Mouse (Mus musculus): ENCODE results near the gene Ptprd. TPM values are rescaled to one million over a fixed set of nuclear protein-coding genes. Genes with fewer than 3 reads are reported as not detected.

The Ptprd gene
- polyA plus RNA-seq, 1 experiment = 0.15 TPM

GRCm38 (mm10) chr4:77454049-77454448 lies 757.7 kb downstream of the Ptprd start:
- Histone ChIP-seq H3K27ac (ENCODE audit: insufficient read depth, low read length) (no peak overlapping the region), H3K27me3 (ENCODE audit: control insufficient read depth, insufficient read depth, low read length) (no peaks in the 10 kb centered on the region), H3K4me1 (ENCODE audit: control insufficient read depth, insufficient read depth, insufficient read length) (no peaks in the 10 kb centered on the region), H3K36me3 (ENCODE audit: control insufficient read depth, insufficient read depth, low read length) (no peaks in the 10 kb centered on the region), H3K4me3 (ENCODE audit: extremely low read depth, insufficient read depth, insufficient read length) (no peak overlapping the region)
- TF ChIP-seq CTCF (IDR thresholded peaks at IDR 0.05; ENCODE audit: extremely low read depth, insufficient read depth, insufficient read length, insufficient replicate concordance) (no peak), POLR2A (IDR thresholded peaks at IDR 0.05; ENCODE audit: low read depth, low read length) (no peak)
- DNase-seq (ENCODE audit: low read depth in 1 of 2, low spot score in 2 of 2) = no peak
- WGBS = 74% methylated on average over 7 of the region's 7 CpGs

DNA sequence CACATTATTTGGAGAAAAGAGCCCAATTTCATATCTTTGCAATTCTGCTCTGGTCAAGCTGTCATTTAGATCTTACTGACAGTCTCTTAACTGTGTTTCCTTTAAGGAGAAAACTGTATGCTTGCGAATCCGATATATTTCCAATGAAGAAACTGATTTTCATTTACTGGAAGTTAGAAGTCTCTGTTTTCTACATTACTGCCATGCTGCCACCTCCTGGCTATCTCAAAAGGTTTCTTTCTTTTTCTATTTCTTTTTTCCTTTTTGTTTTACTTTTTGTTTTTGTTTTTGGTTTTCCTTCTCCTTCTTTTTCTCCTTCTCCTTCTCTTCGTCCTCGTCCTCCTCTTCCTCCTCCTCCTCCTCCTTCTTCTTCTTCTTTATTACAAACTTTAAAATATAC lies 812.6 kb downstream of the Ptprd start:
- Histone ChIP-seq H3K4me1 (ENCODE audit: control insufficient read depth, insufficient read depth, insufficient read length) (no peaks in the 10 kb centered on the region), H3K27ac (ENCODE audit: insufficient read depth, low read length) (no peak overlapping the region), H3K4me3 (ENCODE audit: extremely low read depth, insufficient read depth, insufficient read length) (no peak overlapping the region), H3K36me3 (ENCODE audit: control insufficient read depth, insufficient read depth, low read length) (no peaks in the 10 kb centered on the region), H3K27me3 (ENCODE audit: control insufficient read depth, insufficient read depth, low read length) (no peaks in the 10 kb centered on the region)
- no peak for DNase-seq (ENCODE audit: low read depth in 1 of 2, low spot score in 2 of 2)
- WGBS = 82% methylated on average over 4 of the region's 4 CpGs
- TF ChIP-seq CTCF (IDR thresholded peaks at IDR 0.05; ENCODE audit: extremely low read depth, insufficient read depth, insufficient read length, insufficient replicate concordance) (no peak), POLR2A (IDR thresholded peaks at IDR 0.05; ENCODE audit: low read depth, low read length) (no peak)

DNA sequence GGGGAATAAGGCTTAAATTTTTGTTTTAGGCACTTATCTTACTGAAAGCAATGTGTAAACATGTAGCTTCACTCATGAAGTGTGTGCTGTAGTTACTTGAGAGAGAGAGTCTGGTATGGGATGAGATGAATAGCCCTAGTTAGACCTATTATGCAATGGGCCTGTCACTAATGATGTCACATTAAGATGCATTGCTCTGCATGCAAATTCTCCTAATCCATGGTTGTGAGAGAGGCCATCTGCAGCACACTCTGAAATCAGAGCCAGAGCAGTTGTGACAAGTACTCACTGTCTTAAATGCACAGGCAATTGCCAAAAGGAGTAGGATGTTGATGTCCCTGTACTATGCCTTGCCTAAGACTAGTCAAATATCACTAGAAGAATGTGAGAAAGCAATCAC lies 850.0 kb downstream of the Ptprd start:
- no peak overlapping the region for H3K27ac ChIP-seq (ENCODE audit: insufficient read depth, low read length)
- no peaks in the 10 kb centered on the region for H3K27me3 ChIP-seq (ENCODE audit: control insufficient read depth, insufficient read depth, low read length)
- no peak overlapping the region for H3K4me3 ChIP-seq (ENCODE audit: extremely low read depth, insufficient read depth, insufficient read length)
- H3K36me3 ChIP-seq (ENCODE audit: control insufficient read depth, insufficient read depth, low read length) = no peaks in the 10 kb centered on the region
- TF ChIP-seq POLR2A (IDR thresholded peaks at IDR 0.05; ENCODE audit: low read depth, low read length) (no peak), CTCF (IDR thresholded peaks at IDR 0.05; ENCODE audit: extremely low read depth, insufficient read depth, insufficient read length, insufficient replicate concordance) (no peak)
- H3K4me1 ChIP-seq (ENCODE audit: control insufficient read depth, insufficient read depth, insufficient read length) = no peaks in the 10 kb centered on the region
- DNase-seq (ENCODE audit: low read depth in 1 of 2, low spot score in 2 of 2) = no peak

- DNase-seq (ENCODE audit: low read depth in 1 of 2, low spot score in 2 of 2) = no peak
- no peaks in the 10 kb centered on the region for H3K27me3 ChIP-seq (ENCODE audit: control insufficient read depth, insufficient read depth, low read length)
- 87% methylated on average over 4 of the region's 4 CpGs for WGBS
- H3K36me3 ChIP-seq (ENCODE audit: control insufficient read depth, insufficient read depth, low read length) = no peaks in the 10 kb centered on the region
- H3K4me1 ChIP-seq (ENCODE audit: control insufficient read depth, insufficient read depth, insufficient read length) = no peaks in the 10 kb centered on the region
- no peak overlapping the region for H3K4me3 ChIP-seq (ENCODE audit: extremely low read depth, insufficient read depth, insufficient read length)
- no peak for TF ChIP-seq CTCF (IDR thresholded peaks at IDR 0.05; ENCODE audit: extremely low read depth, insufficient read depth, insufficient read length, insufficient replicate concordance)
- no peak for TF ChIP-seq POLR2A (IDR thresholded peaks at IDR 0.05; ENCODE audit: low read depth, low read length)
- H3K27ac ChIP-seq (ENCODE audit: insufficient read depth, low read length) = no peak overlapping the region
Observed at GRCm38 (mm10) chr4:77327198-77327597, 884.6 kb downstream of the Ptprd start.

GRCm38 (mm10) chr4:77317060-77317680 lies 894.6 kb downstream of the Ptprd start:
- 81% methylated on average over 10 of the region's 10 CpGs for WGBS
- DNase-seq (ENCODE audit: low read depth in 1 of 2, low spot score in 2 of 2) = no peak
- Histone ChIP-seq H3K36me3 (ENCODE audit: control insufficient read depth, insufficient read depth, low read length) (no peaks in the 10 kb centered on the region), H3K27ac (ENCODE audit: insufficient read depth, low read length) (no peak overlapping the region), H3K4me3 (ENCODE audit: extremely low read depth, insufficient read depth, insufficient read length) (no peak overlapping the region), H3K27me3 (ENCODE audit: control insufficient read depth, insufficient read depth, low read length) (no peaks in the 10 kb centered on the region), H3K4me1 (ENCODE audit: control insufficient read depth, insufficient read depth, insufficient read length) (no peaks in the 10 kb centered on the region)
- TF ChIP-seq POLR2A (IDR thresholded peaks at IDR 0.05; ENCODE audit: low read depth, low read length) (no peak), CTCF (IDR thresholded peaks at IDR 0.05; ENCODE audit: extremely low read depth, insufficient read depth, insufficient read length, insufficient replicate concordance) (no peak)

GRCm38 (mm10) chr4:77316644-77317043 lies 895.1 kb downstream of the Ptprd start:
- 39% methylated on average over 2 of the region's 2 CpGs for WGBS
- Histone ChIP-seq H3K4me3 (ENCODE audit: extremely low read depth, insufficient read depth, insufficient read length) (no peak overlapping the region), H3K27ac (ENCODE audit: insufficient read depth, low read length) (no peak overlapping the region), H3K4me1 (ENCODE audit: control insufficient read depth, insufficient read depth, insufficient read length) (no peaks in the 10 kb centered on the region), H3K36me3 (ENCODE audit: control insufficient read depth, insufficient read depth, low read length) (no peaks in the 10 kb centered on the region), H3K27me3 (ENCODE audit: control insufficient read depth, insufficient read depth, low read length) (no peaks in the 10 kb centered on the region)
- TF ChIP-seq POLR2A (IDR thresholded peaks at IDR 0.05; ENCODE audit: low read depth, low read length) (no peak), CTCF (IDR thresholded peaks at IDR 0.05; ENCODE audit: extremely low read depth, insufficient read depth, insufficient read length, insufficient replicate concordance) (no peak)
- DNase-seq (ENCODE audit: low read depth in 1 of 2, low spot score in 2 of 2) = no peak

- no peak for DNase-seq (ENCODE audit: low read depth in 1 of 2, low spot score in 2 of 2)
- no peaks in the 10 kb centered on the region for H3K4me1 ChIP-seq (ENCODE audit: control insufficient read depth, insufficient read depth, insufficient read length)
- no peaks in the 10 kb centered on the region for H3K36me3 ChIP-seq (ENCODE audit: control insufficient read depth, insufficient read depth, low read length)
- no peak for TF ChIP-seq CTCF (IDR thresholded peaks at IDR 0.05; ENCODE audit: extremely low read depth, insufficient read depth, insufficient read length, insufficient replicate concordance)
- TF ChIP-seq POLR2A (IDR thresholded peaks at IDR 0.05; ENCODE audit: low read depth, low read length) = no peak
- H3K27me3 ChIP-seq (ENCODE audit: control insufficient read depth, insufficient read depth, low read length) = no peaks in the 10 kb centered on the region
- no peak overlapping the region for H3K27ac ChIP-seq (ENCODE audit: insufficient read depth, low read length)
- WGBS = 81% methylated on average over 3 of the region's 3 CpGs
- H3K4me3 ChIP-seq (ENCODE audit: extremely low read depth, insufficient read depth, insufficient read length) = no peak overlapping the region
Observed at GRCm38 (mm10) chr4:77310127-77310788, 901.5 kb downstream of the Ptprd start.
